Mouse (Mus musculus) mature B cell (primary cell): ENCODE results near the gene Olfr412.

Source experiments
- in situ Hi-C: fragments of 300-500 bp; cut with MboI; formaldehyde crosslinking; loops from 2 replicates; pipeline ENCODE4 v1.14.3; 2019

Gene Olfr412

GRCm38 (mm10) chr11:74361769-74362168, at the start of gene Olfr412:
Olfr412 (plus strand) TSS chr11:74362069.
- in situ Hi-C loops = no loop called here

- in situ Hi-C loops = no loop called here
Observed at GRCm38 (mm10) chr11:74326044-74326443, 35.8 kb upstream of the Olfr412 start.

DNA sequence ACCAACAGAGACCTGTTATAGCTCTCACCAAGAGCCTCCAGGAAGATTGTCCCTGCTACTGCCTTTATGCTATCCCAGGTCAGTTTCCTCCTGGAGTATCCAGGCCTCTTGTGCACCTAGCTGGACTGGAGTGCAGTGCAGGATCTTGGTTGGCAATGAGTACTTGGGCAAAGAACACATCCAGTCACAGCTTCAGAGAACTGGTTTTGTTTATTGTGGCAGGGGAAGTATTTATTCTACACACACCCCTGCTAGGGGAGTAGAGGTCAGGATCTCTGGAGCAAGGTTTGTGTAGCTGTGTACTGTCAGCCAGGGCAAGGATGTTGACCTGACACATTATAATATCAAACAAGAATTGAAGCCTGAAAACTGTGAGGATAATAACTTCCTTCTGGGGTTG, 33.1 kb upstream of the Olfr412 start:
- in situ Hi-C loops = no loop called here

DNA sequence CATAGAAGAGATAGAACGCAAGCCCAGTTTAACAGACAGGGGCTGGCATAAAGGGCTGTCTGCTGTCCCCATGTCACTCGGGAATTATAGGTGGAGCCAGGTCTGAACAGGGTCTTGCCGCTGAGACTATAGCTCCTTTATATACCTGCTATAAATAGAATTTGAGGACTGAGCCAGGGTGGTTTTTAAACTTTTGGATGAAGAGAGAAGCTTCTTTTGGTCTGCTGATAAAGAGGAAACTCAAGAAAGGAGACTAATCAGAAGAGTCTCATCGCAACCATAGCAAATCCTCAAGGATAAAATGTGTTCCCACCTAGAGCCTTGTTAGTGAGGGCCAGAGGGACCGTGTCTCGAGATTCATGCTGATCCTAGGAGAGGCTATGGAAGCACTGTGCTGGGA, 23.9 kb upstream of the Olfr412 start, which contains the start of gene Olfr410:
Gene Olfr410, minus strand, starts transcription at position 101 of the 400 bp plus-strand sequence.
- in situ Hi-C loops = no loop called here

- in situ Hi-C loops = no loop called here
Observed at GRCm38 (mm10) chr11:74352550-74352949, 9.3 kb upstream of the Olfr412 start, which contains the start of gene Olfr411. Olfr411 (minus strand) TSS chr11:74352650.

DNA sequence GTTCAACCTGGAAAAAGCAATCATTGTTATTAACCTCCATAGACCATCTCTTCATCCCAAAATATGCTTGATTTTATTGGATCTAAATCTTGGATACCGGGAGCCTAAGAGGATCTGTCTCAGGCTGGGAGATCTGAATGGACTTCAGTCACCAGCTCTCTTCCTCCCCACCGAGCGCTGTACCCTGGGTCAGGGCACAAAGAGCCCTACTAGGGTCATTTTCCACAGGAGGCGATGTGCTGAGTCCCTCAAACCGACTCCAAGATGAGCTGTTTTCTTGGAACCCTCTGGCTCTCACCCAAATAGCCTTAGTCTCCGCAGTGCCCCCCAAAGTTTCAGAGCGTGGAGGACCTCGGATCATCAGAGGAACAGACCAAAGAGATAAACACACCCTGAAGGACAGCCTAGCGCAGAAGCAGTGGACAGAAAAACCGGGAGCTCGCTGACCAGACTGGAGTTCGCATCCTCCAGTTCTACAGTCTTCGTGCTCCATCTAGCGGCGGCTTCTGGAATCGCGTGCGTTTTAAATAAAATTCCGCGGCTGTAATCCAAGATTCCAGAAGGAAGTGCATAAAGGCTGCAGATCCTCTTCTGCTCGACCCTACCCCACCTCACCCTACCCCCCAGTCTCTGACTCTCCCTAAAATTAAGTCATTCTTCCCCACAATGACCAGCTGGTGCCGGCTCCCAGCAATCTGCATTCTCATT, 9.7 kb downstream of the Olfr412 start:
- in situ Hi-C loops = no loop called here

DNA sequence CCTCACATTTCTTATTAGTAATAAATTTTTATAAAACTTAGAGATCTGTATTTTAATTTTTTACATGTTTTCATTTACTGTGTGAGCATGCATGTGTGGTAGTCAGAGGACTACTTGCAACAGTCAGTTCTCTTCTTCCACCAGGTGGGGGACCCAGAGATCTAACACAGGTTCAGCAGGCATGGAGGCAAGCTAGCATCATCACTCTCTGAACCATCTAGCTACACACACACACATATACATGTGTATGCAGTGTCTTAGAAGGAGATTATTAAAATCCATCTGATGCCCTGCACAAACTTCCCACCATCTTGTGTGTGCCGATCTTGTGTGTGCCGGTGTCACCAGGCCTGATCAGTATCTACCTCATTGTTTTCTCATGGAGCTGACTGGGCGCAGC, 15.0 kb downstream of the Olfr412 start:
- in situ Hi-C loops = no loop called here

DNA sequence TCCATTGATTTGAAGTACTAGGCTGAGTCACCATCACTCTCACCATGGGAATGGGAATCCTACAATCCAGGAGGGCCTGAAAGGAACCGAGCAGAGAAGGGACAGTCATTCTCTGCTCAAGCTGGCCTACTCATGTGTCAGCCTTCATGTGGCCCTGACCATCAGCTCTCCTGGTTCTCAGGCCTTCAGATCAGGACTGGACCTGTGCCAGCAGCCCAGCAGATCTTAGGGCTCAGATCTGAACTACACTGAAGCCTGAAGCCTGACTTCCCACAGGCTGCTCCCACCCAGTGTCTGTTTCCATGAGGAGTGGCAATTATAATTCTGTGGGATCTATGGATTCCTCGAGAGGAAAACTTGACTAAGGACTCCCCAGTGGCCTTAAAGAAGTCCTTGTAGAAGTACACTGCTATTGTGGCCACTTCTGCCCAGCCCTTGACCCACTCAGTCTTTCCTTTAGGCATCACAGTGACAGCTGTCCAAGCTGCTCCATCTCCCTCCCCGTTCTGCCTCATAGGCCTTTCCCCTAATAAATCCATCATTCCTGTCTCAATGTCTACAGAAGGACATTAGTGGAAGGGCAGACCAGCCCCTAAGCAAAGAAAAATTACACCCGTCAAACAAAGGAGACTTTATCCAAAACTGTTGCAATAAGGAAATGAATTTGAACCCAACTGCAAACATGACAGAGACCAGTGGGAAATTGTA, 17.5 kb downstream of the Olfr412 start:
- in situ Hi-C loops = no loop called here

DNA sequence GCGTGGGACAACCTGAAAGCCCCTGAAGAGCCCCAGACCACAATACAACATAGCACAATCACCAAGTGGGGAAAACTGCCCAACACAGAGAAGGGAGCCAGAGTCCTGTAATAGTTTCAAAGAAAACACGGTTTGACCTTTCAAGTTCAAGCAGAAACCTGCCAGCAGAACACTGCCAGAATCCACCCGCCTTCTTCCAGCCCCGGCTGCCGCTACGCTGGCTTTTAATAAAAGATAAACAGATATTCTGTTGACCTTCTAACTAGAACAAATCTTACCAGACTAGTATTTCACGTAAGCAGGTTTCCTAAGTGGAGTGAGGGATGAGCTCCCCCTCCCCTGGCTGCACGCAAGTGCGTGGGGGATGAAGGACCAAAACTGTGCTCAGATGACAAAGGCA, 23.8 kb downstream of the Olfr412 start:
- in situ Hi-C loops = no loop called here

DNA sequence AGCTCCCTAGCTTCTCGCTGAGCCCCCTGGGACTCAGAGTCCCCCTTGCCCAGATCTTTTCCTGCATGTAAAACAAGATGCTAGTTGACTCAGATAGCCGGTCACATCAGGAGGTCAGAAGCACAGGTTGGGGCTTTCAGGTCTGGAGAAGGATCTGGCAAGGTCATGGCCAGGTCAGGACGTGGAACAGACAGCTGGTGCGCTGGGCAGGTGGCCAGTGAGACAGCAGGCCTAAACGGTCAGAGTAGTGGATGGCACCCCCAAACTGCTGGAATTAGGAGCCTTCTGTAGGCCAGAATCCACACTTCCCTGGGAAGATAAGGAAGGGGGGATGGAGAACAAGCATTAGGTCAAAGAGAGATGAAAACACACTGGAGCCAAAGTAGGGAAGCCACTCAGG, 25.3 kb downstream of the Olfr412 start:
- in situ Hi-C loops = no loop called here

- in situ Hi-C loops = no loop called here
Observed at GRCm38 (mm10) chr11:74391899-74392298, 30.0 kb downstream of the Olfr412 start.

- in situ Hi-C loops = no loop called here
Observed at GRCm38 (mm10) chr11:74392903-74393302, 31.0 kb downstream of the Olfr412 start.

GRCm38 (mm10) chr11:74393489-74393888, 31.6 kb downstream of the Olfr412 start:
- in situ Hi-C loops = no loop called here

DNA sequence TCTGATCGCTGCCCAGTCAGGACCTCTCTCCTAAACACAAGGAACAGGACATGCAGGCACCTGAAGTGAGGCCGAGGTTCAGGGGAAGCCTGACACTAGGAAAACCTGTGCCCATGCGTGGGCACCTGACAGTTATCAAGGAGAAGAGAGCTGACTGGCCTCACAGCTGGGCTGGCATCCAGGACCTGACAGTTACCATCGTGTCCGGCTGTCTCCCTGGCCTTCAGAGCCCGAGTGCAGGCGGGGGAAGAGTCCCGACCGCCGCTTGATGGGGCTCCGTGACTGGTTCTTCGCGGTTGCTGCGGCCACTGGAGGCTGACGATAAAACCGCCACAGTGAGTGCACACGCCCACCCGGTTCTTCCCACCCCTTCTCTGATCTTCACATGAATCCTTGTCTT, 33.7 kb downstream of the Olfr412 start:
- in situ Hi-C loops = no loop called here

DNA sequence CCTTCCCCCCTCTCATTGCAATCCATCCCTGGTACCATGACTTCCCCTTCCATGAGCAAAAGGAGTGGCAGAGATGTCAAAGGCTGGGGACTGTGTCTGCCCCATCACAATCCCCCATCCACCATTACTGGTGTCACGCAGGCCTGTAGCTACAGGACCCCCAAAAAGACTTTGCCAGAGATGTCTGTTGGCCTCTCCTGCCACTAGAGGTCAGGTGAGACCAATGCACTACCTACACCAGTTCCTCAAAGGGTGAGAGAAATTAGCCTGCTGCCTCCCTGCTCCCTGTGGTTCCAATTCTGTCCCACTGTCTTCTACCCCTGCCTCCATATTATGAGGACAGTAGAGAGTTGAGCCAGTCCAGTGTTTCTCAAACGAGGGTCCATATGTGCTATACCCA, 40.3 kb downstream of the Olfr412 start:
- in situ Hi-C loops = no loop called here

GRCm38 (mm10) chr11:74404216-74404615, 42.3 kb downstream of the Olfr412 start:
- in situ Hi-C loops = no loop called here

DNA sequence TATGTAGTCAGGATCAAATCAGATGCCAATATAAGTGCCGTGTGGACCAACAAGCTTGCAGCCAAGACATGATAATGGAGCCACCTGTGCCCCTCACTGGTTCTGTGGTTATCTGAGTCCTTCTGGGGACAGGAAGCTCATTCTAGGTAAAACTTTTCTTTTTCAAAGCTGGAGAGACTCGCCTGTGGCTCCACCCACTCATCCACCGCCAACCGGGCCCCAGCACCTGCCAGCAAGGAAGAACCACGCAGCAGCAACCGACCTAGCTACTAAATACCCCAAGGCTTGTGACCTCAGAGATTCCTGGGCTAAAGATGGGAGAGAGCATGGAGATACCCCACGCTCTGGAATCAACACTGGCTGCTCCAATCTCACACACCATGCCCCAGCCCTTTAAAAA, 43.3 kb downstream of the Olfr412 start:
- in situ Hi-C loops = no loop called here

- in situ Hi-C loops = no loop called here
Observed at GRCm38 (mm10) chr11:74408587-74409446, 46.9 kb downstream of the Olfr412 start.

- in situ Hi-C loops = no loop called here
Observed at GRCm38 (mm10) chr11:74409447-74409754, 47.5 kb downstream of the Olfr412 start.

GRCm38 (mm10) chr11:74409757-74410174, 47.9 kb downstream of the Olfr412 start:
- in situ Hi-C loops = no loop called here

DNA sequence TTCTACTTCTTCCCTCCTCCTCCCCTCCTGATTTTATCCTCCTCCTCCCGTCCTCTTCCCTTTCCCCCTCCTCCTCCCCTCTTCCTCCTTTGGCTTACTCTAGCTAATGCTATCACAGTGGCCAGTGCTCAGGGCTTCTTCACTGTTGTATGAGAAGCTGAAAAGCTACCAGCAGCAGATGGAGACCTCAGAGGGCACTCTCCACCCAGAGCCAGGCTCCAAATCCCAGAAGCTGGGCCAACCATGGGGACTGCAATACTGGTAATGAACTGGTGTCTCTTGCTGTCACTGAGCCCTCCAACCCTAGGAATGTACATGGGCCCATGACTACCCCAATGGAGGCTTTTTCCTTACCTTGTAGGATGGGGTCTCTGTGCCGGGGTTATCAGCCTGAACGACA, 50.1 kb downstream of the Olfr412 start:
- in situ Hi-C loops = no loop called here

- in situ Hi-C loops = no loop called here
Observed at GRCm38 (mm10) chr11:74412462-74412861, 50.6 kb downstream of the Olfr412 start.
